Mouse (Mus musculus) cerebellum, adult 11 months (tissue): ENCODE data around the gene Zfp184.

Experiments used
- DNase-seq: peaks from one replicate; pipeline ENCODE4 v3.0.0; 2022

Zfp184 gene

GRCm38 (mm10) chr13:21993957-21994738 lies 49.3 kb downstream of the Zfp184 start:
- DNase-seq = no peak

GRCm38 (mm10) chr13:21994896-21995295 lies 50.0 kb downstream of the Zfp184 start:
- DNase-seq = no peak

- no peak for DNase-seq
Measured at GRCm38 (mm10) chr13:21995331-21995914, 50.5 kb downstream of the Zfp184 start.

GRCm38 (mm10) chr13:21996101-21996839 lies 51.4 kb downstream of the Zfp184 start:
- no peak for DNase-seq

GRCm38 (mm10) chr13:21996840-21997185 lies 51.9 kb downstream of the Zfp184 start:
- DNase-seq = no peak

GRCm38 (mm10) chr13:21997201-21997820 lies 52.4 kb downstream of the Zfp184 start:
- no peak for DNase-seq

GRCm38 (mm10) chr13:21997821-21998220 lies 52.9 kb downstream of the Zfp184 start:
- DNase-seq = no peak

GRCm38 (mm10) chr13:21998412-21998811 lies 53.5 kb downstream of the Zfp184 start:
- DNase-seq = no peak

- DNase-seq = no peak
Measured at GRCm38 (mm10) chr13:21999147-21999546, 54.3 kb downstream of the Zfp184 start.

- DNase-seq = no peak
Measured at GRCm38 (mm10) chr13:22001346-22001745, 56.5 kb downstream of the Zfp184 start.

GRCm38 (mm10) chr13:22001823-22002222 lies 56.9 kb downstream of the Zfp184 start:
- no peak for DNase-seq

- DNase-seq = no peak
Measured at GRCm38 (mm10) chr13:22005605-22006333, 60.9 kb downstream of the Zfp184 start.

- DNase-seq = no peak
Measured at GRCm38 (mm10) chr13:22006334-22007120, 61.6 kb downstream of the Zfp184 start.

- no peak for DNase-seq
Measured at GRCm38 (mm10) chr13:22007121-22007510, 62.2 kb downstream of the Zfp184 start.

GRCm38 (mm10) chr13:22007872-22008271 lies 63.0 kb downstream of the Zfp184 start:
- no peak for DNase-seq

GRCm38 (mm10) chr13:22008707-22009106 lies 63.8 kb downstream of the Zfp184 start:
- no peak for DNase-seq

- no peak for DNase-seq
Measured at GRCm38 (mm10) chr13:22009642-22010041, 64.7 kb downstream of the Zfp184 start, which contains the start of gene Prss16. Prss16 (minus strand) TSS chr13:22009742.
